ENCODE assay signal across 8 mouse cellular contexts in the genomic region with DNA sequence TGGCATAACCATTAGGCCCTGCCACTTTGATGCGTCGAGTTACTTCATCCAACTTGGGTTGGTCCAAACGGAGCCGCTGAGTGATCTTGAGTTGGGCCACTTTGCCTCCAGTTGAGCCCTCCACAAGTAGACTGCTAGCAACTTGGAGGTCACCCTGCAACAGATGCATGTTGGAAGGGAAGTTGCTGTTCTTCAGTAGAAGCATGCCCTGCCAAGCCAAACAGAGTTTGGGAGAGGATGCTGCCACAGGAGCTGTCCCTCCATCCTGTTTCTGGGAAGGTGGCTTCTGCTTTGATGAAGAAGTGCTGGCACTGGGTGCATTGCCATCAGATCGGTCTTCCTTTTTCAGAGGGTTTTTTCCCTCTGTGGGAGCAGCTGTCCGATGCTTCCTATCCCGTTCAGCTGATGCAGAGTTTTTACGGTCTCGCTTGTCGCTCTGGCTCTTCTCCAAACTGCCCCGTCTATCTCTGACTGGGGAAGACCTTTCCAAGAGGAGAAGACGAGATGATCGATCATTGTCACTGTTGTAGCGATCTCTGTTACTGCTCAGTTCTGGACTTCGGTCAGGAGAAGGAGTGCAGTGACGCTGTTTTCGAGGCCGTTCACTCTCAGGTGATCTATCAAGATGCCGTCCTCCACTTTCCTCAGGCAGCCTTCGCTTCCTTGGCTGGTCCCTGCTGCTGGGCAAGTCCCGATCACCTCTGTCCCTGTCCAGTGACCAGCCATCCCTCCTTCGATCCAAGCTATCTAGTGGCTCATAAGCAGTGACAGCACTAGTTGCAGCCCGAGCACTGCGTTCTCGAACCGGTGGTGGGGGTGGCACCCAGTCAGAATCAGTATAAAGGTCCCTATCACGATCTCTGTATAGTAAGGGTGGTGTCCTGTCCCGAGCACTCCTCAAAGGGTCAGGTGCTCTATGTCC. TPM values are rescaled to one million over a fixed set of nuclear protein-coding genes. Genes with fewer than 3 reads are reported as not detected.
A peak's percentile ranks its signal among the peaks of the same experiment; 100 is the strongest.
DNase-seq lines count a peak whose midpoint lies in the region; ATAC-seq and TF ChIP-seq lines count a peak whose summit lies in the region.

No protein-coding gene starts in this region.

- H3K4me2 ChIP-seq in heart, embryonic 12.5 days: peak overlapping the region; percentile 97
- peak overlapping the region; percentile 94 for H3K4me2 ChIP-seq in kidney, postnatal 0 days (ENCODE audit: low read length)
- H3K4me2 ChIP-seq in neural tube, embryonic 13.5 days: peak overlapping the region; percentile 98

- H3K4me1 ChIP-seq in liver, adult 2 months (ENCODE audit: control insufficient read depth, insufficient read depth, low read length): peaks cover 17% of the 10 kb centered on the region
- H3K4me1 ChIP-seq in cerebellum, adult 2 months (ENCODE audit: control insufficient read depth, insufficient read depth, low read length): peaks cover 16% of the 10 kb centered on the region
- peaks cover 23% of the 10 kb centered on the region for H3K4me1 ChIP-seq in heart, embryonic 12.5 days (replicated peaks)
- peaks cover 16% of the 10 kb centered on the region for H3K4me1 ChIP-seq in kidney, postnatal 0 days (replicated peaks; ENCODE audit: insufficient read depth, low read length)
- H3K4me1 ChIP-seq in neural tube, embryonic 13.5 days (replicated peaks): peaks cover 50% of the 10 kb centered on the region

- H3K79me2 ChIP-seq in liver, adult 2 months (ENCODE audit: control insufficient read depth, insufficient read depth, low read length): peaks cover 10% of the 10 kb centered on the region; the same call in 1 of the 2 replicates

- H3K36me3 ChIP-seq in liver, adult 2 months (ENCODE audit: control insufficient read depth, insufficient read depth, low read length): peaks cover 13% of the 10 kb centered on the region
- H3K36me3 ChIP-seq in heart, embryonic 12.5 days: peaks cover 22% of the 10 kb centered on the region
- H3K36me3 ChIP-seq in kidney, postnatal 0 days (ENCODE audit: insufficient read depth, low read length): peaks cover 20% of the 10 kb centered on the region; the same call in 1 of the 2 replicates
- peaks cover 18% of the 10 kb centered on the region for H3K36me3 ChIP-seq in neural tube, embryonic 13.5 days

- no peak overlapping the region for H3K9ac ChIP-seq in liver, adult 2 months (ENCODE audit: low read depth, low read length)
- peak overlapping the region; percentile 94 for H3K9ac ChIP-seq in heart, embryonic 12.5 days
- no peak overlapping the region for H3K9ac ChIP-seq in kidney, postnatal 0 days (ENCODE audit: low read depth, low read length)
- peak overlapping the region; percentile 87 for H3K9ac ChIP-seq in neural tube, embryonic 13.5 days

- no peaks in the 10 kb centered on the region for H3K9me3 ChIP-seq in heart, embryonic 12.5 days (replicated peaks)
- H3K9me3 ChIP-seq in kidney, postnatal 0 days (replicated peaks; ENCODE audit: low read length): no peaks in the 10 kb centered on the region
- no peaks in the 10 kb centered on the region for H3K9me3 ChIP-seq in neural tube, embryonic 13.5 days

- 20% methylated on average over 28 of the region's 28 CpGs for WGBS in liver, adult 2 months
- 45% methylated on average over 28 of the region's 28 CpGs for WGBS in cerebellum, adult 2 months
- WGBS in heart, embryonic 12.5 days: 61% methylated on average over 28 of the region's 28 CpGs
- WGBS in kidney, postnatal 0 days: 54% methylated on average over 28 of the region's 28 CpGs
- 72% methylated on average over 28 of the region's 28 CpGs for WGBS in neural tube, embryonic 13.5 days

- TF ChIP-seq POLR2A in liver, adult 2 months (IDR thresholded peaks at IDR 0.05; ENCODE audit: extremely low read depth, insufficient read depth, low read length): no peak
- TF ChIP-seq POLR2A in cerebellum, adult 2 months (IDR thresholded peaks at IDR 0.05; ENCODE audit: borderline replicate concordance, insufficient read depth, low read length): no peak

- TF ChIP-seq CTCF in liver, adult 2 months (IDR thresholded peaks at IDR 0.05; ENCODE audit: low read depth, low read length): no peak
- no peak for TF ChIP-seq CTCF in cerebellum, adult 2 months (IDR thresholded peaks at IDR 0.05; ENCODE audit: borderline replicate concordance, insufficient read depth, low read depth, low read length)
- TF ChIP-seq CTCF in kidney, postnatal 0 days (IDR thresholded peaks at IDR 0.05; ENCODE audit: low read depth): no peak

- peak overlapping the region; percentile 14; the same call in 1 of the 2 replicates for H3K27ac ChIP-seq in liver, adult 2 months (replicated peaks; ENCODE audit: insufficient read depth, low read depth, low read length)
- no peak overlapping the region for H3K27ac ChIP-seq in cerebellum, adult 2 months (ENCODE audit: insufficient read depth, low read length)
- H3K27ac ChIP-seq in heart, embryonic 12.5 days (ENCODE audit: poor library complexity, severe bottlenecking): no peak overlapping the region
- H3K27ac ChIP-seq in kidney, postnatal 0 days: no peak overlapping the region
- no peak overlapping the region for H3K27ac ChIP-seq in neural tube, embryonic 13.5 days (replicated peaks)

- DNase-seq in liver, adult 2 months (ENCODE audit: extremely low read depth, low read depth, low spot score): peak; percentile 68
- DNase-seq in liver: no peak
- peak; percentile 17 to 30 for DNase-seq in cerebellum, adult 2 months
- DNase-seq in kidney, postnatal 0 days (ENCODE audit: low spot score): no peak
- DNase-seq in T-cell, adult 2 months (ENCODE audit: low spot score): no peak
- DNase-seq in urinary bladder, postnatal 4 days (ENCODE audit: low spot score in 2 of 2): no peak

- no peak for ATAC-seq in heart, embryonic 12.5 days (ENCODE audit: insufficient number of reproducible peaks, low FRiP score)
- no peak for ATAC-seq in kidney, postnatal 0 days (replicated peaks; ENCODE audit: low FRiP score, low read depth)
- ATAC-seq in neural tube, embryonic 13.5 days (ENCODE audit: low read depth): no peak

- 0 out of 2 replicates have a peak overlapping the region, but pooled peaks have one; percentile 2 for H3K4me3 ChIP-seq in liver, adult 2 months (ENCODE audit: insufficient read depth, low read depth, low read length)
- H3K4me3 ChIP-seq in cerebellum, adult 2 months (replicated peaks; ENCODE audit: insufficient read depth, low read depth, low read length): peak overlapping the region; percentile 12
- H3K4me3 ChIP-seq in heart, embryonic 12.5 days: peak overlapping the region; percentile 94
- H3K4me3 ChIP-seq in kidney, postnatal 0 days (replicated peaks; ENCODE audit: low read depth, low read length): peak overlapping the region; percentile 96; the same call in 1 of the 2 replicates
- peak overlapping the region; percentile 93 for H3K4me3 ChIP-seq in neural tube, embryonic 13.5 days

- no peaks in the 10 kb centered on the region for H3K27me3 ChIP-seq in liver, adult 2 months (ENCODE audit: control insufficient read depth, insufficient read depth, low read length)
- H3K27me3 ChIP-seq in cerebellum, adult 2 months (ENCODE audit: control insufficient read depth, insufficient read depth, low read length): no peaks in the 10 kb centered on the region
- H3K27me3 ChIP-seq in heart, embryonic 12.5 days (replicated peaks): no peaks in the 10 kb centered on the region
- H3K27me3 ChIP-seq in kidney, postnatal 0 days (ENCODE audit: insufficient read depth, low read length): no peaks in the 10 kb centered on the region
- no peaks in the 10 kb centered on the region for H3K27me3 ChIP-seq in neural tube, embryonic 13.5 days

RNA-seq across cellular contexts. Expression of a gene that starts 2.7 kb away (rescaled TPM):
- 17.2 and 17.7 TPM in 2 replicates for total RNA-seq in liver, adult 2 months (2014; rRNA removed)
- polyA plus RNA-seq in liver, adult 2 months (2012; rRNA removed): 4.2 and 4.4 TPM in 2 replicates
- polyA plus RNA-seq in cerebellum, adult 2 months (2012; rRNA removed): 7.0 and 8.1 TPM in 2 replicates
- 12.8 TPM in 2 replicates for polyA plus RNA-seq in heart, embryonic 12.5 days (2016; fragmentation: Nextera tagmentation; extraction: Ambion mirVana)
- 12.7 and 12.8 TPM in 2 replicates for polyA plus RNA-seq in kidney, postnatal 0 days (2015; fragmentation: Nextera tagmentation; extraction: Ambion mirVana)
- polyA plus RNA-seq in neural tube, embryonic 13.5 days (2015; fragmentation: Nextera tagmentation; extraction: Ambion mirVana): 8.4 TPM in 2 replicates

RNA-seq across cellular contexts. Expression of a gene that starts 39.7 kb away (rescaled TPM):
- total RNA-seq in liver, adult 2 months (2014; rRNA removed): not detected in 2 replicates
- not detected in 2 replicates for polyA plus RNA-seq in liver, adult 2 months (2012; rRNA removed)
- polyA plus RNA-seq in cerebellum, adult 2 months (2012; rRNA removed): 2.6 and 2.8 TPM in 2 replicates
- 2.6 TPM in 2 replicates for polyA plus RNA-seq in heart, embryonic 12.5 days (2016; fragmentation: Nextera tagmentation; extraction: Ambion mirVana)
- 20.8 and 22.7 TPM in 2 replicates for polyA plus RNA-seq in kidney, postnatal 0 days (2015; fragmentation: Nextera tagmentation; extraction: Ambion mirVana)
- 1.9 and 2.0 TPM in 2 replicates for polyA plus RNA-seq in neural tube, embryonic 13.5 days (2015; fragmentation: Nextera tagmentation; extraction: Ambion mirVana)

RNA-seq across cellular contexts. Expression of a gene that starts 52.1 kb away (rescaled TPM):
- total RNA-seq in liver, adult 2 months (2014; rRNA removed): 50.9 and 52.1 TPM in 2 replicates
- polyA plus RNA-seq in liver, adult 2 months (2012; rRNA removed): 48.9 and 54.5 TPM in 2 replicates
- 153 and 162 TPM in 2 replicates for polyA plus RNA-seq in cerebellum, adult 2 months (2012; rRNA removed)
- polyA plus RNA-seq in heart, embryonic 12.5 days (2016; fragmentation: Nextera tagmentation; extraction: Ambion mirVana): 129 and 137 TPM in 2 replicates
- 247 and 248 TPM in 2 replicates for polyA plus RNA-seq in kidney, postnatal 0 days (2015; fragmentation: Nextera tagmentation; extraction: Ambion mirVana)
- 220 and 227 TPM in 2 replicates for polyA plus RNA-seq in neural tube, embryonic 13.5 days (2015; fragmentation: Nextera tagmentation; extraction: Ambion mirVana)

Comparison
In these comparisons a context has a peak if more than half of its experiments do, and no peak if none do; other contexts are left out.
1. DNase-seq: peak in liver, adult 2 months (single experiment) and cerebellum, adult 2 months (2 of 2); none in liver (single experiment), kidney, postnatal 0 days (single experiment), T-cell, adult 2 months (single experiment) and urinary bladder, postnatal 4 days (0 of 2).
2. H3K4me3 ChIP-seq: peak in every context shown above with its lines; median percentile 96 in kidney, postnatal 0 days; 94 in heart, embryonic 12.5 days; 93 in neural tube, embryonic 13.5 days; 12 in cerebellum, adult 2 months; 2 in liver, adult 2 months.
3. H3K9ac ChIP-seq: peak in heart, embryonic 12.5 days (single experiment) and neural tube, embryonic 13.5 days (single experiment); none in liver, adult 2 months (single experiment) and kidney, postnatal 0 days (single experiment).
4. Peak in every context shown above with its lines, with median percentiles within 50 percentile points of each other: H3K4me2 ChIP-seq.